Mouse (Mus musculus): ENCODE results near the gene Tacc3.

DNA sequence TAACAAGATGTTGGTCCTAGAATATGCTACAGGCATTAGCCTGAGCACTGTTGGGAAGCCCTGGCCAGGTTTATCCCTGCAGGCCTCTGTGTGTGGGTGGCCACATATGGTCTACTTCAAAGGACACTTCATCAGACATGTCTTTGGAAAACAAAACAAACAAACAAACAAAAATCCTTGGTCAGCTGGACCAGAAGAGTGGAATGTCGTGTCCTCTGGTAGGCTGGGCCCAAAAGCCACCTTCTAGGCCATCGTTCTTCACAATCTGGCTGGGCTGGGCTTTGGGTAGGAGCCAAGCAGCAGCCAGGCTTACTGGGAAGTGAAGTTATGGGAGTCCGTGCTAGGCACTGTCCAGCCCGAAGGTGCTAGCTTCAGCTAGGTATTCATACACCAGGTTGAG lies 49.2 kb downstream of the Tacc3 start:
- TF ChIP-seq TAL1 (IDR thresholded peaks at IDR 0.05; ENCODE audit: low read length) (no peak), GATA1 (IDR thresholded peaks at IDR 0.05; ENCODE audit: low read length) (no peak)
